Mouse (Mus musculus): ENCODE measurements at regions not wholly inside any gene's neighbourhood (a gene's known extent, or its start where the extent isn't known, plus 50 kb on each side); places are given as distances from the start of the nearest gene placed in this dataset.

GRCm38 (mm10) chr6:118330496-118330895 is 88.8 kb downstream of the Bms1 start:
- TF ChIP-seq POLR2A (IDR thresholded peaks at IDR 0.05; ENCODE audit: borderline replicate concordance, low read depth, low read length) (no peak), CTCF (IDR thresholded peaks at IDR 0.05; ENCODE audit: low read depth, low read length) (no peak)
